Mouse (Mus musculus) limb, embryonic 11.5 days (tissue): ENCODE data around the gene Padi3. TPM values are rescaled to one million over a fixed set of nuclear protein-coding genes. Genes with fewer than 3 reads are reported as not detected.

Experiments
- ATAC-seq: fragments of 200-750 bp; cut with Nextera tagmentation; 2 replicates; pipeline ENCODE4 v1.8.0; 2017; ENCODE audit warnings: low read depth; ENCODE audit not compliant: insufficient number of reproducible peaks, low FRiP score, low TSS enrichment
- DNase-seq: peaks from one replicate; pipeline ENCODE4 v3.0.0-alpha.2; 2015; ENCODE audit warnings: low spot score
- H3K27ac ChIP-seq: fragments of 300-500 bp; sonication (generic); replicated peaks from 2 replicates; pipeline ENCODE4 v1.5.1; 2014; ENCODE audit warnings: low read depth, mild to moderate bottlenecking, low read length
- H3K27me3 ChIP-seq: fragments of 300-500 bp; sonication (generic); 2 replicates; pipeline ENCODE4 v1.6.1; 2014; ENCODE audit warnings: mild to moderate bottlenecking, low read length, mixed read lengths; ENCODE audit not compliant: control insufficient read depth, insufficient read depth
- H3K36me3 ChIP-seq: fragments of 300-500 bp; sonication (generic); 2 replicates; pipeline ENCODE4 v1.6.1; 2014; ENCODE audit warnings: mild to moderate bottlenecking, low read length, moderate library complexity, mixed read lengths; ENCODE audit not compliant: control insufficient read depth, insufficient read depth
- H3K4me1 ChIP-seq: fragments of 300-500 bp; sonication (generic); 2 replicates; pipeline ENCODE4 v1.6.1; 2014; ENCODE audit warnings: low read length, mixed read lengths; ENCODE audit not compliant: control insufficient read depth, insufficient read depth
- H3K4me2 ChIP-seq: fragments of 300-500 bp; sonication (generic); 2 replicates; pipeline ENCODE4 v1.6.1; 2014; ENCODE audit warnings: low read depth, mild to moderate bottlenecking, moderate library complexity; ENCODE audit not compliant: severe bottlenecking
- H3K4me3 ChIP-seq: fragments of 300-500 bp; sonication (generic); 2 replicates; pipeline ENCODE4 v1.5.1; 2014; ENCODE audit warnings: low read depth, low read length
- H3K9ac ChIP-seq: fragments of 300-500 bp; sonication (generic); 2 replicates; pipeline ENCODE4 v1.6.1; 2014; ENCODE audit warnings: mild to moderate bottlenecking, low read length
- H3K9me3 ChIP-seq: fragments of 300-500 bp; sonication (generic); 2 replicates; pipeline ENCODE4 v1.6.1; 2016; ENCODE audit warnings: low read length; ENCODE audit not compliant: control insufficient read depth
- WGBS: fragments of 180-500 bp; shearing (Covaris S2); extraction: QIAGEN DNeasy Blood & Tissue Kit; methylation state at CpG from one replicate; pipeline ENCODE4 v1.1.7; 2014; 5-methylcytosine and 5-hydroxymethylcytosine counted together
- polyA plus RNA-seq: library from polyadenylated mRNA; unstranded; fragments of >200 nt; fragmentation: Nextera tagmentation; extraction: Ambion mirVana; gene quantifications from 2 replicates; pipeline ENCODE4 v1.2.1, GENCODE M21; 2014

Gene Padi3
- polyA plus RNA-seq, 1 experiment from 2014 or later: 0.61 TPM

- no peaks in the 10 kb centered on the region for H3K36me3 ChIP-seq
- H3K4me1 ChIP-seq: 0 out of 2 replicates have a peak, but pooled peaks cover 2% of the 10 kb centered on the region
- WGBS: 74% methylated on average over 4 of the region's 4 CpGs
- ATAC-seq: no peak
- H3K9ac ChIP-seq: no peak overlapping the region
- H3K4me3 ChIP-seq: no peak overlapping the region
- no peak overlapping the region for H3K4me2 ChIP-seq
- no peak overlapping the region for H3K27ac ChIP-seq
- no peaks in the 10 kb centered on the region for H3K9me3 ChIP-seq
- DNase-seq: no peak
- H3K27me3 ChIP-seq: no peaks in the 10 kb centered on the region
Measured at GRCm38 (mm10) chr4:140844991-140845390, 34.5 kb upstream of the Padi3 start.

- Histone ChIP-seq H3K36me3 (no peaks in the 10 kb centered on the region), H3K27ac (no peak overlapping the region), H3K27me3 (no peaks in the 10 kb centered on the region), H3K4me3 (no peak overlapping the region), H3K9ac (no peak overlapping the region), H3K4me1 (0 out of 2 replicates have a peak, but pooled peaks cover 2% of the 10 kb centered on the region), H3K9me3 (no peaks in the 10 kb centered on the region), H3K4me2 (no peak overlapping the region)
- ATAC-seq: no peak
- DNase-seq: no peak
- 72% methylated on average over 15 of the region's 15 CpGs for WGBS
Measured at GRCm38 (mm10) chr4:140843670-140844280, 33.3 kb upstream of the Padi3 start.

- no peak overlapping the region for H3K27ac ChIP-seq
- no peak overlapping the region for H3K4me3 ChIP-seq
- no peak overlapping the region for H3K4me2 ChIP-seq
- DNase-seq (no peak), ATAC-seq (no peak)
- 52% methylated on average over 1 of the region's 1 CpGs for WGBS
- no peak overlapping the region for H3K9ac ChIP-seq
- no peaks in the 10 kb centered on the region for H3K9me3 ChIP-seq
- no peaks in the 10 kb centered on the region for H3K36me3 ChIP-seq
- H3K4me1 ChIP-seq: 0 out of 2 replicates have a peak, but pooled peaks cover 2% of the 10 kb centered on the region
- no peaks in the 10 kb centered on the region for H3K27me3 ChIP-seq
Measured at GRCm38 (mm10) chr4:140842909-140843308, 32.5 kb upstream of the Padi3 start.

GRCm38 (mm10) chr4:140837879-140838278, 27.4 kb upstream of the Padi3 start:
- H3K4me2 ChIP-seq: no peak overlapping the region; the same call in 1 of the 2 replicates
- no peak overlapping the region for H3K9ac ChIP-seq
- DNase-seq (peak; percentile 43), ATAC-seq (no peak)
- no peak overlapping the region for H3K4me3 ChIP-seq
- no peak overlapping the region for H3K27ac ChIP-seq
- H3K36me3 ChIP-seq: no peaks in the 10 kb centered on the region
- no peaks in the 10 kb centered on the region for H3K27me3 ChIP-seq
- H3K4me1 ChIP-seq: peaks cover 8% of the 10 kb centered on the region; the same call in 1 of the 2 replicates
- H3K9me3 ChIP-seq: no peaks in the 10 kb centered on the region
- WGBS: 21% methylated on average over 8 of the region's 8 CpGs

- DNase-seq: no peak
- no peaks in the 10 kb centered on the region for H3K9me3 ChIP-seq
- no peaks in the 10 kb centered on the region for H3K27me3 ChIP-seq
- 72% methylated on average over 11 of the region's 11 CpGs for WGBS
- no peaks in the 10 kb centered on the region for H3K36me3 ChIP-seq
- peaks cover 8% of the 10 kb centered on the region; the same call in 1 of the 2 replicates for H3K4me1 ChIP-seq
- H3K27ac ChIP-seq: no peak overlapping the region
- ATAC-seq: no peak
- no peak overlapping the region for H3K9ac ChIP-seq
- H3K4me2 ChIP-seq: no peak overlapping the region; the same call in 1 of the 2 replicates
- no peak overlapping the region for H3K4me3 ChIP-seq
Measured at GRCm38 (mm10) chr4:140836208-140836866, 25.9 kb upstream of the Padi3 start.

- Histone ChIP-seq H3K4me2 (0 out of 2 replicates have a peak overlapping the region, but pooled peaks have one; percentile 4), H3K27me3 (no peaks in the 10 kb centered on the region), H3K9ac (no peak overlapping the region), H3K27ac (no peak overlapping the region), H3K36me3 (no peaks in the 10 kb centered on the region), H3K4me3 (no peak overlapping the region), H3K4me1 (peaks cover 8% of the 10 kb centered on the region; the same call in 1 of the 2 replicates), H3K9me3 (no peaks in the 10 kb centered on the region)
- WGBS: 3% methylated on average over 10 of the region's 10 CpGs
- ATAC-seq: no peak; the same call in 1 of the 2 replicates
- DNase-seq: peak; percentile 77
Measured at GRCm38 (mm10) chr4:140835682-140836081, 25.2 kb upstream of the Padi3 start.

GRCm38 (mm10) chr4:140834327-140834934, 24.0 kb upstream of the Padi3 start:
- DNase-seq: no peak

GRCm38 (mm10) chr4:140832821-140833220, 22.4 kb upstream of the Padi3 start:
- Histone ChIP-seq H3K27me3 (no peaks in the 10 kb centered on the region), H3K27ac (no peak overlapping the region), H3K4me1 (peaks cover 8% of the 10 kb centered on the region; the same call in 1 of the 2 replicates), H3K9ac (no peak overlapping the region), H3K36me3 (no peaks in the 10 kb centered on the region), H3K4me2 (no peak overlapping the region), H3K9me3 (no peaks in the 10 kb centered on the region), H3K4me3 (no peak overlapping the region)
- ATAC-seq (no peak), DNase-seq (no peak)
- WGBS: 41% methylated on average over 8 of the region's 8 CpGs

More at GRCm38 (mm10) chr4:140834327-140834934, 24.0 kb upstream of the Padi3 start:
- no peak overlapping the region for H3K27ac ChIP-seq
- WGBS: 66% methylated on average over 6 of the region's 6 CpGs
- H3K9ac ChIP-seq: no peak overlapping the region
- H3K4me2 ChIP-seq: no peak overlapping the region
- no peaks in the 10 kb centered on the region for H3K9me3 ChIP-seq
- ATAC-seq: no peak
- H3K4me3 ChIP-seq: no peak overlapping the region
- H3K27me3 ChIP-seq: no peaks in the 10 kb centered on the region
- H3K4me1 ChIP-seq: peaks cover 8% of the 10 kb centered on the region; the same call in 1 of the 2 replicates
- no peaks in the 10 kb centered on the region for H3K36me3 ChIP-seq
